Mouse (Mus musculus): ENCODE measurements around the gene Trak1.

Gene Trak1

DNA sequence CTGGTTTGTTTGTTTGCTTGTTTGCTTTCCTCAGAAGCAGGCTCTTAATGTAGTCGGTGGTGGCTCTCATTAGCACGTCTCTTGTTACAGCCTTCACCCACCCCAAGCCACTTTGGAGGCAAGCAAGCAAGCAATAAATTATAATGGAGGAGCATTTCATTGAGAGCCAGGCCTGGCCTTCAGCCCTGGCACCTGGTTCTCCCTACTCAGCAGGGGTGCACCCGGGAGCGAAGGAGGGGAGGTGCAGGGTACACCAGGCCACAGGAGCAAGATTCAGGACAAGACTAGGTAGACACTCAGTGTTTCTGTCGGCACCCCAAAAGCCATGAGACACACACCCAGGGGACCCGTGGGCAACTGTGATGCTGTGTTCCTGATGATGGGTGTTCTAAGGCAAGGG is 72.3 kb downstream of the Trak1 start:
- no peak for DNase-seq (ENCODE audit: low spot score in 2 of 2)

DNA sequence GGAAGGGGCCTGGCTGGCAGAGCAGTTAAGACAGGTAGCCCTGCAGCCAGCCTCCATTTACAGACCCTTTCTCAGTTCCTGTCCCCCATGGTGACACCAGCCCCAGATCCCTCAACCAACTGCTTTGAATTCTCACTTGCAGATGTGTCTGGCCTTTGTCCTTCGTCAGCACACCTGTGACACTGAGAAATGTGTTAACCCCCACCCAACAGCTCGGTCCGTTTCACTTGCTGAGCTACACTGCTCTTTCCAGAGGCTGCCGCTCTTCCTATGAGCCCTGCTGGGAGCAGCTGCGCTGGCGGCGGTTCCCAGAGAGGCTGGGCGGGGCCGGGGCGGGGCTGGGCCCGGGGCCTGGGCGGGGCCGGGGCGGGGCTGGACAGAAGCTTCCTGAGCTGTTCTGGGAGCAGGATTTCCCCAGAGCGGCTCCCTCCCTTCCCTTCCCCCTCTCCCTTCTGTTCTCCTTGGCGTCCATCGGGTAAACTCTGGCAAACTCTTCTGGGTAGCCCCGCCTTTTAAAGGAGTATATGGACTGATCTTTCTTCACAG is 74.1 kb downstream of the Trak1 start:
- peak in 1 of 2 experiments; percentile 68 for DNase-seq (ENCODE audit: low spot score in 2 of 2)

DNA sequence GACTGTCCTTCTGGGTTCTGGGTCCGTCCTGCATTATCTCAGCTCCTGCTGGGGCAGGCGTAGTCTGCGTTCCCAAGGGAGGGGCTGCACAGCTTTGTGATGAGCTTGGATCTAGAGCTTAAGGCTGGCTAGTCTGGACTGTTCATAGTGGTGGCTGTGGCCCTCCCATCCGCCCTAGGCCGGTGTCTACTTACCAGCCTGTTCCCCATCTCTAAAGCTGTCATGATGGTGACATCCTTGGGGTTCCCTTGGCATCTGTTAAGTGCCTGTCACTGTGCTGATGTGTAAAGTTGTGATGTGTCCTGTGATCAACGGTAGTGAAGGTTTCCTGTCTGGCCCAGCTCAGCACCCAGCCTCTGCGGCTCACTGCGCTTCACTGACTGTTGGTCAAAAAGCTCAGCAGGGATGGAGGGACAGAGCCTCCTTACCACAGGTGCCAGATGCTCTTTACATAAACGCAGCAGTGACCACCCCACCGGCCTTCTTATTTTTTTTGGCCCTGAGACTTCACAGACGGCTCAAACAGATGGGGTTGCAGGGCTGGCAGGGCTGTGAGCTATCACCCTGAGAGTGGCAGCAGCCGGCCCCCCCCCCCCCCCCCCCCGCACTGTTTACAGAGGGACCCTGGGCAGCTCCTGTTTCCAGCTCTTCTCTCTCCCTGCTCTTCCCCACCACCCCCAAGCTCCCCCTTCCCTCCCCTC is 74.8 kb downstream of the Trak1 start:
- no peak for DNase-seq (ENCODE audit: low spot score in 2 of 2)

GRCm38 (mm10) chr9:121373107-121373506 is 75.8 kb downstream of the Trak1 start:
- no peak for DNase-seq (ENCODE audit: low spot score in 2 of 2)

DNA sequence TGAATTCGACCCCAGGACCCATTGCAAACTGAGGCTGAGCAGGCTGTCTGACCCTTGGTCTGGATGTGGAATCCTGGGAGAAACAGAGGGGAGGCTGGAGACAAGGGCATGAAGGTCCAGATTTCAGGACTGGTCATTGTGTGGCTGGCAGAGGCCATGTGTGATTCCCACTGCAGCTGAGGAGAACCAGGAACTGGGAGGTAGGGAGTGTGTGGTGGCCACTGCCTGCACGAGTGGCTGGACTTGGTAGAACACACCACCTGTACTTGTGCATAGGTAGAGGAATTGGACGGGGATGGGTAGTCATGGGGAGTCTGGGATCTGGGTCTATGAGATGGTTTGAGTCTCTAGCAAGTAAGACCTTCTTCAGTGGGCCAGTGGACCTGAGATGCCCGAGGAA is 76.2 kb downstream of the Trak1 start:
- no peak for DNase-seq (ENCODE audit: low spot score in 2 of 2)

GRCm38 (mm10) chr9:121374076-121374863 is 77.0 kb downstream of the Trak1 start:
- no peak for DNase-seq (ENCODE audit: low spot score in 2 of 2)

DNA sequence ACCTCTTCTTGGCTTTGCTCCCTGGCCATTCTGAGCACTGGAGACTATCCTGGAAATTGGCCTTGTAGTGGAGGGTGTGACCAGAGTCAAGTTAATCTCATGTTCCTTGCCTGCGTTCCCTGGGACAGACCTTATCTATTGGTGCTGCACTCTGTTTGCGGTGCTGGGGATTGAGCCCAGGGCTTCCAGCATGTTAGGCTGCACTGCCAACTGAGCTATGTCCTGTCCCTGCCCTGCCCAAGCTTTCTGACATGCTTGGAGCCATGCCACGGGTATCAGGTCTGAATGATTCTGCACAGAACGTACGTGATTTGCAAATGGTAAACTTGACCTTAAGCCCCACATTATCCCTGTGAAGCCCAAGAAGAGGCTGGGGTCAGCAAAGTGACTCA is 77.6 kb downstream of the Trak1 start:
- no peak for DNase-seq (ENCODE audit: low spot score in 2 of 2)

- DNase-seq (ENCODE audit: low spot score in 2 of 2), result no peak
Observed at GRCm38 (mm10) chr9:121376094-121376493, 78.8 kb downstream of the Trak1 start.

GRCm38 (mm10) chr9:121380310-121380920 is 83.1 kb downstream of the Trak1 start:
- no peak for DNase-seq (ENCODE audit: low spot score in 2 of 2)

GRCm38 (mm10) chr9:121381678-121382297 is 84.5 kb downstream of the Trak1 start:
- no peak for DNase-seq (ENCODE audit: low spot score in 2 of 2)

GRCm38 (mm10) chr9:121382568-121382967 is 85.3 kb downstream of the Trak1 start:
- peak; percentile 78 to 81 for DNase-seq (ENCODE audit: low spot score in 2 of 2)

DNA sequence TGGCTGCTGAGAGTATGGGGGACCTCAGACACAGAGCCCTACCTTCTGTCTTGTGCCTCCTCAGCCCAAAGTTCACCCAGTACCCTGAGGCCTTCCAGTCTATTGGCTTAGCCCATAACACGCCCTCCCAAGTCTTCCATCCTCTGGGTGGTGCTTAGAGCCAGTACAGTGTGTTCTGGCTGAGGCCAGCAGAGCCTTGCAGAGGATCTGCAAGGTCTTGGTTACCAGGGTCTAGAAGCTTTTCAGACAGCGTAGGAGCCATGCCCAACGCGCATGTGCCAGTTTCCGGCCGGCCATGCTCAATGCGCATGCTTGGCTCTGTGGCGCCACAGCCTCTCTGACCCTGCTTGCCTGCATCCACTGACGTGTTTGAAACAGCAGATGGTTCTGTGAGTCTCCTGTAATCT is 85.9 kb downstream of the Trak1 start:
- DNase-seq (ENCODE audit: low spot score in 2 of 2), result peak; percentile 80 to 86

DNA sequence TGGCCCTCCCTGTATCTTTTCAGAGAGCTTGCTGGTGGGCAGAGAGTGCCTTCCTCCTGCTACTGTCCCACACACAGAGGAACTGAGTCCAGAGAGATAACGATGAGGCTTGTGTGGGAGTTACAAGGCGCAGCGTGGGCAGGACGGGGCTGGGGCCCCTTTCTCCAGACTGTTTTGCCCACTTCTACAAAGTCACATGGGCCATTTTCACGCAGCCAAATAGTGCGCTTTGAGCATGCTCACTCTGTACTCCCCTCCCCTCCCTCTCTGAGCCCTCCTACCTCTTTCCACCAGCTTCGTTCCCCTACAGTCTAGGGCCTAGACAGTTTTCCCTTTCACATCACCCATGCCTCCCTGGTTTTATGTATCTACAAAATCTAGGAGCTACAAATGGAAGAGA is 87.3 kb downstream of the Trak1 start:
- DNase-seq (ENCODE audit: low spot score in 2 of 2), result peak in 1 of 2 experiments; percentile 68

DNA sequence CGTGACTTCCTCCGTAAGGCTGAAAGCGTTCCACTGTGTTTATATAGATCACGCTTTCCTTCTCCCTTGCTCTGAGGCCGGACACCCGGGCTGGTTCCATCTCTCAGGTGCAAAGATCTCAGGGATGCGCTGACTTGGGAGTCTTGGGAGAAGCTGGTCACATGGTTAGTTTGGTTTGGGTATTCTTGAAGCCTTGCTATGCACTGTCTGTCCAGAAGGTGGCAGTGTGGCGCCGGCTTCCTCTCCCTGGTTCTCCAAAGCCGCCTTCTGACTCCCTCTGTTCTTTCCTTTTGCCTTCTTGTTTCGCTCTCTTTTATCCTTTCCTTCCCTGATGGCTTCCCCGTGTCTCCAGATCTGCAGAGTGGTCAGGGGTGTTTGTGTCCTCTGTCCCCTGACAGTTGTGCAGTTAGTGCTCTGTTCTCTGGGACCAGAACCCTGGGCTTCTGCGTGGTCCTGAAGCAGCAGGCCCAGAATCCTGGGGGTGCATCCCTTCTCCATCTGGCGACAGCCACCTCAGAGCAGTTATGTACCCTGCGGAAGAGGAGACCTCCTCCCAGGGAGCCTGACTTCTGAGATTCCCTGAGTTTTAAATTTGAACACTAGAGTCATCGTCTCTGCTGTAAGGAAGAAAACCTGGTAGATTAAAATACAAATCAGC is 87.9 kb downstream of the Trak1 start:
- DNase-seq (ENCODE audit: low spot score in 2 of 2), result peak; percentile 81 to 85

DNA sequence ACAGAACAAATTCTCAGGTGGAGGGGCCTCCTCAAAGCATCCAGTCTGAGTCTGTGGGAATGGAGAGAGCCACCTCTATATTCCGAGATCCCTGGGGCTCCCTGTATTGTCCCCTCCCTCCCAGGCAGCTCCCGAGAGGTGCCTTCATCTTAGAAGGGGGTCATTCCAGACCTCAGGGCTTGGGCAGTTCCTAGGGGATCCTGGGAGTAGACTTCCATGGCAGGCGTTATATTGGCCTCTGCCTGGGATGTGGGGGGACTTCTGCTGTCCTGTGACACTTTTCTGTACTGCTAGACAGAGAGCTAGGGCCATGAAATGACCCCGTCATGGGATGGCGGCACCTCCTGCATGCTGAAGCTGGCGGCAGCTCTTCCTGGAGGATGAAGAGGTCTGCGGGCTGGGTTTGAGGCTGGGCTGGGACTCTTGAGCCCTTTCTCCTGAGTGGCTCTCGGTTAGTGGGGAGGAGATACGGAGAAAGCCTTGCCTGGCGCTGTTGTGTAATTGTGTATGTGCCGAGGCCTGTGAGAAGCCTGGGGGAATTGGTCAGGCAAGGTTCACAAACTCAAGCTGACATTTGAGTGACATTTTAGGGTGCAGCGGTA is 88.5 kb downstream of the Trak1 start:
- DNase-seq (ENCODE audit: low spot score in 2 of 2), result no peak

GRCm38 (mm10) chr9:121387539-121388272 is 90.4 kb downstream of the Trak1 start:
- DNase-seq (ENCODE audit: low spot score in 2 of 2), result peak; percentile 84 to 92

- no peak for DNase-seq (ENCODE audit: low spot score in 2 of 2)
Observed at GRCm38 (mm10) chr9:121388273-121388931, 91.1 kb downstream of the Trak1 start.

DNA sequence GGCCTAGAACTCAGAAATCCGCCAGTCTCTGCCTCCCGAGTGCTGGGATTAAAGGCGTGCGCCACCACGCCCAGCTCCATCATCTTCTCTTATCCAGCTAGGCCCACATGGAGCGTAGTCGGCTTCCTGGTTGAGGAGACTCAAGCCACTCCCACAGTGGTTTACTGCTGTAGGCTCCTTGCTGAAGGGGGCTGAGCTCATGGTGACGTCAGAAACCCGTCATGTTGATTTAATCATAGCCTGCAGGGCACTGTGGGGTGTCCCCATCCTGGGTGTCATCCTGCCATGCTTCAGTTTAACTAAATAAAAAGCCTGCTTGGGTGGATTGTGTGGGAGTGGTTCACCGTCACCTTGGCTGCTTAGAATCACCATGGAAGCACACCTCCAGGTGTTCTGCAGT is 92.0 kb downstream of the Trak1 start:
- DNase-seq (ENCODE audit: low spot score in 2 of 2), result no peak

- no peak for DNase-seq (ENCODE audit: low spot score in 2 of 2)
Observed at GRCm38 (mm10) chr9:121391898-121392297, 94.6 kb downstream of the Trak1 start.

- DNase-seq (ENCODE audit: low spot score in 2 of 2), result peak in 1 of 2 experiments; percentile 73
Observed at GRCm38 (mm10) chr9:121392427-121392826, 95.1 kb downstream of the Trak1 start.

All from right cerebral cortex, postnatal 36 days (tissue).